Mouse (Mus musculus) layer of hippocampus, adult 8-10 months (tissue): ENCODE data around the gene BC061212. TPM values are rescaled to one million over a fixed set of nuclear protein-coding genes. Genes with fewer than 3 reads are reported as not detected.
"Not testable (repeated sequence)": the region's sequence is repeated elsewhere in the genome, so short reads cannot be mapped to it uniquely, and the experiment has no call there.

Source experiments
- DNase-seq, 2 experiments: peaks; one replicate each; pipeline ENCODE4 v3.0.0; 2022; ENCODE audit warnings: low spot score in 2 of 2
- total RNA-seq, 4 experiments: library from RNA; stranded (reverse); gene quantifications; 2 replicates each; pipeline ENCODE4 v1.2.4; 2022

Gene BC061212
- not detected for total RNA-seq

DNA sequence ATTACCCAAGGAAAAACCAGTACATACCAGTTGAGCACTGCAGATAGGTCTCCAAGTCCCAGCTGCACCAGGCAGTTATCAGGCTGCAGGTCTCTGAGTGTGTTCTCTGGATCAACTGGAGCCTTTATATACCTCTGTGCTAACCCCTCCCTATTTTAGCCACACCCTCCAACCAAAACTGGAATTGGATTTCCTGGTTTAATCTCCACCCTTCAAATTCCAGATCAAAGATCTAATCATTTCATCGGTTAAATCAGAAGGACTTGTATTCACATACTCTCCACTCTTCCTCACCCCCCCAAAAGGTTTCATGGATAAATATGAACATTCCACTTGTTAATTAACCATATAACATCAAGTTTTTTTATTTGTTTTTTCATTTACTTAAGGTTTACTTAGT, at the start of gene BC061212:
TSS of gene BC061212 (minus strand) at position 101 of the 400 bp plus-strand sequence.
- DNase-seq, result not testable (repeated sequence)

GRCm38 (mm10) chr5:94076085-94076484, 5.7 kb upstream of the BC061212 start, which contains the start of gene Gm6351:
Gene Gm6351, plus strand, starts transcription at chr5:94076385.
- DNase-seq, result not testable (repeated sequence)

Other genes starting within 250 kb of the BC061212 start
- not detected for gene Gm7792, start 226.8 kb downstream of the BC061212 start, total RNA-seq
- gene Gm16429, start 141.5 kb downstream of the BC061212 start, total RNA-seq, result not detected
- not detected for gene Gm6351, start 5.8 kb upstream of the BC061212 start, total RNA-seq
- not detected for gene Gm3106, start 147.5 kb upstream of the BC061212 start, total RNA-seq
- not detected for gene A430089I19Rik, start 236.3 kb upstream of the BC061212 start, total RNA-seq
- gene Gm6502, start 243.9 kb upstream of the BC061212 start, total RNA-seq, result not detected